Mouse (Mus musculus): ENCODE data around the gene Txlna.

- TF ChIP-seq POLR2A (IDR thresholded peaks at IDR 0.05; ENCODE audit: extremely low read depth, insufficient read depth, low read length) (no peak), CTCF (IDR thresholded peaks at IDR 0.05; ENCODE audit: low read depth, low read length) (no peak)
Measured at GRCm38 (mm10) chr4:129641756-129642155, 891 bp upstream of the Txlna start.

All from liver, adult 2 months (tissue).